Mouse (Mus musculus): ENCODE results near the gene Pfkm. TPM values are rescaled to one million over a fixed set of nuclear protein-coding genes. Genes with fewer than 3 reads are reported as not detected.

The Pfkm gene
- total and polyA plus RNA-seq, 3 experiments: 23.5 to 37.9 (median 29.6) TPM

DNA sequence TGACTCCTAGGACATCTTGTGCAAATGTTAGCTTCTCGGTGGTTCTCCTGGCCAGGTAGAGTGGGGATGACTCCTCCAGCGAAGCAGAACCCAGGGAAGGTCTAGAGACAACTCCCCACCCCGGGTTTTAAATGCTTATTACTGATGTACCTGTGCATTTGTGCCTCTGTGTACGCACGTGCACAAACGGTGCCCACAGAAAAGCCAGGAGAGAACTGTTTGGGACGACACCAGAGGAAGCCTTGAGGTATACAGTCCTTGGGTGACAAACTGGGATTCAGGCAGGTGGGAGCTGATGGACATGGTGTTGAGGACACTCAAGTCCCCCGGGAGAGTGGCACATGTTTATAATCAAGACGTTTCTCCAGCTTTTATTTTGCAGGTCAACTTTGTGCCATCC lies 78.5 kb downstream of the Pfkm start:
- peak overlapping the region; percentile 30; the same call in 1 of the 2 replicates for H3K4me2 ChIP-seq (ENCODE audit: insufficient read depth, low read depth, poor library complexity, severe bottlenecking)
- H3K36me3 ChIP-seq (replicated peaks in 1 of 2; ENCODE audit: control insufficient read depth in 1 of 2, insufficient read depth in 1 of 2, low read length in 1 of 2): no peaks in the 10 kb centered on the region
- peaks cover 88% of the 10 kb centered on the region for H3K27me3 ChIP-seq (replicated peaks)
- TF ChIP-seq GABPA (IDR thresholded peaks at IDR 0.05; ENCODE audit: insufficient replicate concordance, low read depth, low read length) (no peak), UBTF (IDR thresholded peaks at IDR 0.05; ENCODE audit: low read depth, low read length) (no peak), BHLHE40 (IDR thresholded peaks at IDR 0.05; ENCODE audit: low read depth, low read length) (peak; percentile 54), RCOR1 (conservative IDR thresholded peaks at IDR 0.05; ENCODE audit: low read depth, low read length) (no peak), KAT2A (IDR thresholded peaks at IDR 0.05; ENCODE audit: insufficient replicate concordance, low read length) (no peak)
- H3K4me3 ChIP-seq (replicated peaks in 1 of 3; ENCODE audit: low read depth in 2 of 3, low read length in 2 of 3, poor library complexity in 1 of 3): no peak overlapping the region
- no peak for DNase-seq (ENCODE audit: extremely low read depth)
- no peak overlapping the region for H3K9ac ChIP-seq (ENCODE audit: insufficient read depth, low read depth)
- no peaks in the 10 kb centered on the region for H3K9me3 ChIP-seq (replicated peaks; ENCODE audit: low read length)
- in situ Hi-C loops (cut with MboI; ENCODE audit: low pct_ligation_motif_present, low pct_unique_long_range_greater_than_20kb, low sequenced_read_pairs) (loop anchor here (25.0 kb wide), 1 partner anchor 309 kb away; no protein-coding TSS in a partner anchor), dilution Hi-C loops (cut with MboI; ENCODE audit: extremely low pct_ligation_motif_present, extremely low pct_unique_long_range_greater_than_20kb, low sequenced_read_pairs) (no loop called here)
- peaks cover 10 to 45% of the 10 kb centered on the region in 2 experiments for H3K4me1 ChIP-seq (ENCODE audit: control insufficient read depth in 1 of 2, insufficient read depth in 2 of 2)
- H3K27ac ChIP-seq (ENCODE audit: insufficient read depth, low read depth): no peak overlapping the region
- H3K79me2 ChIP-seq (replicated peaks; ENCODE audit: control insufficient read depth, extremely low read depth, insufficient read depth, poor library complexity, severe bottlenecking): no peaks in the 10 kb centered on the region

DNA sequence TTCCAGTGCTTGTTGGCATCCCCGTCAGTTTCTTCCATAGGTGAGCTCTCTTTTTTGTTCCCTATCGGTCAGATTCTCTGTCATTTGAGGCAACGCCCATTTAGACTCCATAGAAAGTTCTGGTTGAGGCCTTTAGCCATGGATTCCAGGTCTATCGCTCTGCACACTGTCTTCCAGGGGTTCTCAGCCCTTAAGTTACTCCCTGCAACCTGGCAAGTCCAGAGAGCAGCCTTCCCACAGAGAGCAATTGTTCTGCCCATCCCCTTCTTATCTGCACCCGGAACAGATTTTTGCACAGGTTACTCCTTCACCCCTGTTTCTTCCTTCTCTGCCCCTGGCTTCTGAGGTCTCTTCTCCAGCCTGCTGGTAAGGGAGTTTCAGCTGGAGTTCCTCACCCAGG lies 79.7 kb downstream of the Pfkm start:
- H3K27me3 ChIP-seq (replicated peaks): peaks cover 88% of the 10 kb centered on the region
- H3K4me1 ChIP-seq (ENCODE audit: control insufficient read depth in 1 of 2, insufficient read depth in 2 of 2): peaks cover 10 to 42% of the 10 kb centered on the region in 2 experiments
- H3K79me2 ChIP-seq (replicated peaks; ENCODE audit: control insufficient read depth, extremely low read depth, insufficient read depth, poor library complexity, severe bottlenecking): no peaks in the 10 kb centered on the region
- dilution Hi-C loops (cut with MboI; ENCODE audit: extremely low pct_ligation_motif_present, extremely low pct_unique_long_range_greater_than_20kb, low sequenced_read_pairs): no loop called here
- in situ Hi-C loops (cut with MboI; ENCODE audit: low pct_ligation_motif_present, low pct_unique_long_range_greater_than_20kb, low sequenced_read_pairs): loop anchor here (25.0 kb wide), 1 partner anchor 310 kb away; no protein-coding TSS in a partner anchor
- no peak overlapping the region for H3K4me2 ChIP-seq (ENCODE audit: insufficient read depth, low read depth, poor library complexity, severe bottlenecking)
- H3K27ac ChIP-seq (ENCODE audit: insufficient read depth, low read depth): no peak overlapping the region
- no peak overlapping the region for H3K9ac ChIP-seq (ENCODE audit: insufficient read depth, low read depth)
- TF ChIP-seq USF2 (conservative IDR thresholded peaks at IDR 0.05; ENCODE audit: low read depth, low read length) (no peak), USF1 (IDR thresholded peaks at IDR 0.05; ENCODE audit: low read depth, low read length) (no peak), E2F4 (IDR thresholded peaks at IDR 0.05; ENCODE audit: insufficient replicate concordance, low read depth, low read length) (no peak), ZMIZ1 (IDR thresholded peaks at IDR 0.05; ENCODE audit: low read depth, low read length) (no peak), CHD2 (IDR thresholded peaks at IDR 0.05; ENCODE audit: low read length) (no peak), SIN3A (IDR thresholded peaks at IDR 0.05; ENCODE audit: low read length) (no peak), POLR2AphosphoS2 (IDR thresholded peaks at IDR 0.05; ENCODE audit: low read depth, low read length) (no peak), TCF12 (IDR thresholded peaks at IDR 0.05; ENCODE audit: low read depth, low read length) (no peak), MAX (IDR thresholded peaks at IDR 0.05; ENCODE audit: low read length) (no peak), BHLHE40 (IDR thresholded peaks at IDR 0.05; ENCODE audit: low read depth, low read length) (no peak), POLR2A (IDR thresholded peaks at IDR 0.05; ENCODE audit: low read depth, low read length) (no peak), JUN (IDR thresholded peaks at IDR 0.05; ENCODE audit: insufficient read depth, low read depth, low read length) (no peak)
- no peak for DNase-seq (ENCODE audit: extremely low read depth)
- H3K4me3 ChIP-seq (replicated peaks in 1 of 3; ENCODE audit: low read depth in 2 of 3, low read length in 2 of 3, poor library complexity in 1 of 3): no peak overlapping the region
- no peaks in the 10 kb centered on the region for H3K36me3 ChIP-seq (replicated peaks in 1 of 2; ENCODE audit: control insufficient read depth in 1 of 2, insufficient read depth in 1 of 2, low read length in 1 of 2)
- H3K9me3 ChIP-seq (replicated peaks; ENCODE audit: low read length): no peaks in the 10 kb centered on the region

Data from CH12.LX (cell line).